Mouse (Mus musculus): ENCODE results near the gene Togaram2. TPM values are rescaled to one million over a fixed set of nuclear protein-coding genes. Genes with fewer than 3 reads are reported as not detected.

Togaram2 gene
- polyA plus RNA-seq (2017; shearing (Covaris generic)), result under 1 TPM; 0.05 to 0.64 TPM

DNA sequence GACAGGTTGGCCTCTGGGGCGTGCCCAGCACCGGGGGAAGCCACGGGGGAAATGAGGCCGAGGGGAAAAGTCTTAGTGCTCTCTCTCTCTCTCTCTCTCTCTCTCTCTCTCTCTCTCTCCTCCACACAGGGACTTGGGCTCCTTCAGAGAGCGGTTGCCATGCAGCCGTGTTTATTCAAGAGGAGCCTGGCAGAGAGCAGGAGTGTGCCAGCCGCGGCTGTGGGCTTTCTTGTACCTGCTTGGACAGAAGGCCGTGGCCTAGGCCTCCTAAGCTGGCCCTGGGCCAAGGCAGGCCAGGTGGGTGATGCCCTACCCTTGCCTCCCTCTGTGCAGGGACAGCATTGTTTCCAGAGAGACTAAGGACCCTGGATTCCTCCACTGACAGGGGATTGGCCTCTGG, at the start of gene Togaram2:
TSS of gene Togaram2 (plus strand) at position 170 of the 400 bp plus-strand sequence.

DNA sequence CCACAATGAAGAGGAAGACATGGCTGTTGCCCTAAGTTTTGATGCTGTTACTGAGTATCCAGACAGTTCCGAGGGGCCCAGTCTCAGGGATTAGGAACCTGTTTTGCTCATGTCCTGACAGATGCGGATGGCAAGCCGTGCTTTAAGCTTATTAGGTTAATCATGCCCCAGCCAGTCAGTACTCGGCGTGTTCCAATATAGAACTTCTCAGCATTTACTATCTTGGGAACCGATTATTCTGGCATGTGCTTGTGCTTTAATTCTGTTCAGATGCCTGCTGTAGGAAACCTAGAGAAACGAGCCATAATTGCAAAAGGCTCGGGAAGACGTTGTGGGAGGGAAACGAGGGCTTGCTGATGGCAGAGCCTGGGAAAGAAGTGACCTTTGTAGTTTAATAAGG, 79.8 kb downstream of the Togaram2 start, which contains the start of gene Pcare:
TSS of gene Pcare (minus strand) at position 64 of the 400 bp plus-strand sequence.

DNA sequence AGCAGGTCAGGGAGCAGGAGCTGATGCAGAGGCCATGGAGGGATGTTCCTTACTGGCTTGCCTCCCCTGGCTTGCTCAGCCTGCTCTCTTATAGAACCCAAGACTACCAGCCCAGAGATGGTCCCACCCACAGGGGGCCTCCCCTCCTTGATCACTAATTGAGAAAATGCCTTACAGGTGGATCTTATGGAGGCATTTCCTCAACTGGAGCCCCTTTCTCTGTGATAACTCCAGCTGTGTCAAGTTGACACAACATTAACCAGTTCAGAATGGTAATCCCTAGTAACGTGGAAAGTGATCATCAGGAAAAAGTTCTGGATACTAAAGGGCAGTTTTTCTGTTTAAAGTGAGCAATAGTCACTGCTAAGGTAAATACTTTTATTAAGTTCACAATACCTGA, 95.1 kb downstream of the Togaram2 start, which contains the start of gene Clip4:
TSS of gene Clip4 (plus strand) at position 301 of the 400 bp plus-strand sequence.

Other genes with a start within 250 kb of the Togaram2 start
- gene Gm4707, start 213.3 kb upstream of the Togaram2 start, polyA plus RNA-seq (2017; shearing (Covaris generic)), result 10 to 100 TPM in 1 of 2 experiments, 1 to 10 TPM in 1; 4.6 to 10.9 TPM
- gene Smchd1, start 197.9 kb upstream of the Togaram2 start, polyA plus RNA-seq (2017; shearing (Covaris generic)), result 100 to 1,000 TPM; 106 to 118 TPM
- 1 to 10 TPM; 7.3 to 8.6 TPM for gene Ndc80, start 146.4 kb upstream of the Togaram2 start, polyA plus RNA-seq (2017; shearing (Covaris generic))
- gene Spdya, start 121.2 kb upstream of the Togaram2 start, polyA plus RNA-seq (2017; shearing (Covaris generic)), result under 1 TPM; 0.30 to 0.65 TPM
- gene Wdr43, start 57.4 kb upstream of the Togaram2 start, polyA plus RNA-seq (2017; shearing (Covaris generic)), result 100 to 1,000 TPM; 105 to 166 TPM
- gene Pcare, start 79.6 kb downstream of the Togaram2 start, polyA plus RNA-seq (2017; shearing (Covaris generic)), result not detected
- 1 to 10 TPM in 1 of 2 experiments, under 1 TPM in 1; 0.08 to 1.0 TPM for gene Clip4, start 95.2 kb downstream of the Togaram2 start, polyA plus RNA-seq (2017; shearing (Covaris generic))